Mouse (Mus musculus) lung, postnatal 10 days (tissue): ENCODE results near the gene Unk.

ENCODE experiments used
- DNase-seq: peaks from one replicate; pipeline ENCODE4 v3.0.0; 2021

Gene Unk

DNA sequence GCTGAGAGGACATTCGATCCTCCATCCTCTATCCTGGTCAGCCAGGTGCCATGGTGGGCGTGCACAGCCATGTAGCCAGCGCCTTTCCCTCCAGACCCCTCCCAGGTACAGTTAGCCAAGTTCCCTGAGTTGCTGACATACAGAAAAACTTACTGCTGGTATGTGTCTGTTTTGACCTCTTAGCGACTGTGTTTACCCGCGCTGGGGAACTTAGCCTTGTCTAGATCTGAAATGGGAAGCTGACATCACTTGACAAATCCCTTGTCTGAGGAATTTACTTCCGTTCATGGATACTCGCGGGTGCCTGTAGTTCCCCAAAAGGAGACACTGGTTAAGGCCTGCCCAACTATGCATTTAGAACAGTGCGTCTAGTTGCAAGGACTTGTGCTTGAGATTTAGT lies 80.4 kb downstream of the Unk start:
- DNase-seq = peak; percentile 61
